Mouse (Mus musculus) intestine, embryonic 16.5 days (tissue): ENCODE measurements around the gene Megf6. TPM values are rescaled to one million over a fixed set of nuclear protein-coding genes. Genes with fewer than 3 reads are reported as not detected.

Source experiments
- ATAC-seq: fragments of 200-750 bp; cut with Nextera tagmentation; 2 replicates; pipeline ENCODE4 v1.8.0; 2017; ENCODE audit warnings: moderate TSS enrichment, moderate library complexity
- H3K27ac ChIP-seq: fragments of 300-500 bp; sonication (generic); 2 replicates; pipeline ENCODE4 v1.5.1; 2014; ENCODE audit warnings: mild to moderate bottlenecking, low read length
- H3K27me3 ChIP-seq: fragments of 300-500 bp; sonication (generic); replicated peaks from 2 replicates; pipeline ENCODE4 v1.6.1; 2014; ENCODE audit warnings: low read length, control low read depth, mixed read lengths; ENCODE audit not compliant: control insufficient read depth, insufficient read depth
- H3K36me3 ChIP-seq: fragments of 300-500 bp; sonication (generic); 2 replicates; pipeline ENCODE4 v1.6.1; 2014; ENCODE audit warnings: low read length, control low read depth; ENCODE audit not compliant: control insufficient read depth, insufficient read depth
- H3K4me1 ChIP-seq: fragments of 300-500 bp; sonication (generic); 2 replicates; pipeline ENCODE4 v1.6.1; 2014; ENCODE audit warnings: low read length, control low read depth, mixed read lengths; ENCODE audit not compliant: control insufficient read depth, insufficient read depth
- H3K4me2 ChIP-seq: fragments of 300-500 bp; sonication (generic); 2 replicates; pipeline ENCODE4 v1.6.1; 2014; ENCODE audit warnings: low read depth, low read length, control low read depth
- H3K4me3 ChIP-seq: fragments of 300-500 bp; sonication (generic); 2 replicates; pipeline ENCODE4 v1.5.1; 2014; ENCODE audit warnings: mild to moderate bottlenecking, low read length
- H3K9ac ChIP-seq: fragments of 300-500 bp; sonication (generic); 2 replicates; pipeline ENCODE4 v1.6.1; 2014; ENCODE audit warnings: low read depth, low read length
- H3K9me3 ChIP-seq: fragments of 300-500 bp; sonication (generic); 2 replicates; pipeline ENCODE4 v1.6.1; 2016; ENCODE audit warnings: low read length, control low read depth; ENCODE audit not compliant: control insufficient read depth
- WGBS: fragments of 180-500 bp; shearing (Covaris S2); extraction: QIAGEN DNeasy Blood & Tissue Kit; methylation state at CpG from one replicate; pipeline ENCODE4 v1.1.7; 2014; 5-methylcytosine and 5-hydroxymethylcytosine counted together
- polyA plus RNA-seq: library from polyadenylated mRNA; unstranded; fragments of >200 nt; fragmentation: Nextera tagmentation; extraction: Ambion mirVana; gene quantifications from 2 replicates; pipeline ENCODE4 v1.2.1, GENCODE M21; 2015

Megf6 gene
- 10.3 and 12.0 TPM in 2 replicates for polyA plus RNA-seq

GRCm38 (mm10) chr4:154170506-154171150 lies at the start of gene Megf6:
TSS of gene Megf6 (plus strand) at chr4:154170730.
- H3K27ac ChIP-seq = no peak within 1 kb of the TSS
- H3K27me3 ChIP-seq = peaks cover 42% of the 10 kb centered on the region
- no peaks in the 10 kb centered on the region for H3K9me3 ChIP-seq
- peak within 1 kb of the TSS; percentile 54 for H3K4me3 ChIP-seq
- H3K4me1 ChIP-seq = peaks cover 11% of the 10 kb centered on the region; the same call in 1 of the 2 replicates
- ATAC-seq = peak; percentile 77
- H3K36me3 ChIP-seq = no peaks in the 10 kb centered on the region
- WGBS = under 1% methylated on average over 60 of the region's 61 CpGs
- H3K9ac ChIP-seq = peak within 1 kb of the TSS; percentile 61
- peak within 1 kb of the TSS; percentile 93 for H3K4me2 ChIP-seq

GRCm38 (mm10) chr4:154121800-154122199 lies 48.7 kb upstream of the Megf6 start:
- peak; percentile 58 for ATAC-seq
- WGBS = 78% methylated on average over 11 of the region's 11 CpGs
- H3K27ac ChIP-seq = no peak overlapping the region

GRCm38 (mm10) chr4:154122374-154122773 lies 48.2 kb upstream of the Megf6 start:
- Histone ChIP-seq H3K4me1 (no peaks in the 10 kb centered on the region), H3K9ac (no peak overlapping the region), H3K36me3 (no peaks in the 10 kb centered on the region), H3K27ac (no peak overlapping the region), H3K4me2 (no peak overlapping the region), H3K9me3 (no peaks in the 10 kb centered on the region), H3K27me3 (no peaks in the 10 kb centered on the region), H3K4me3 (no peak overlapping the region)
- no peak for ATAC-seq
- WGBS = 75% methylated on average over 7 of the region's 7 CpGs

More at GRCm38 (mm10) chr4:154121800-154122199, 48.7 kb upstream of the Megf6 start:
- Histone ChIP-seq H3K4me3 (no peak overlapping the region), H3K9ac (no peak overlapping the region), H3K9me3 (no peaks in the 10 kb centered on the region), H3K36me3 (no peaks in the 10 kb centered on the region), H3K4me2 (no peak overlapping the region), H3K27me3 (no peaks in the 10 kb centered on the region), H3K4me1 (no peaks in the 10 kb centered on the region)

- Histone ChIP-seq H3K27me3 (no peaks in the 10 kb centered on the region), H3K9ac (no peak overlapping the region)
Observed at GRCm38 (mm10) chr4:154123553-154123952, 47.0 kb upstream of the Megf6 start.

GRCm38 (mm10) chr4:154125202-154125601 lies 45.3 kb upstream of the Megf6 start:
- Histone ChIP-seq H3K9ac (no peak overlapping the region), H3K9me3 (no peaks in the 10 kb centered on the region), H3K4me1 (no peaks in the 10 kb centered on the region), H3K27ac (no peak overlapping the region), H3K4me3 (no peak overlapping the region), H3K4me2 (no peak overlapping the region), H3K27me3 (no peaks in the 10 kb centered on the region), H3K36me3 (no peaks in the 10 kb centered on the region)
- 69% methylated on average over 5 of the region's 5 CpGs for WGBS
- ATAC-seq = no peak

More at GRCm38 (mm10) chr4:154123553-154123952, 47.0 kb upstream of the Megf6 start:
- H3K27ac ChIP-seq = no peak overlapping the region
- no peak for ATAC-seq
- no peak overlapping the region for H3K4me2 ChIP-seq
- WGBS = 60% methylated on average over 6 of the region's 6 CpGs
- no peak overlapping the region for H3K4me3 ChIP-seq
- no peaks in the 10 kb centered on the region for H3K36me3 ChIP-seq
- no peaks in the 10 kb centered on the region for H3K4me1 ChIP-seq
- no peaks in the 10 kb centered on the region for H3K9me3 ChIP-seq

GRCm38 (mm10) chr4:154127273-154127672 lies 43.3 kb upstream of the Megf6 start:
- Histone ChIP-seq H3K4me2 (no peak overlapping the region), H3K27me3 (no peaks in the 10 kb centered on the region), H3K4me1 (no peaks in the 10 kb centered on the region), H3K27ac (no peak overlapping the region), H3K36me3 (no peaks in the 10 kb centered on the region), H3K9me3 (no peaks in the 10 kb centered on the region), H3K4me3 (no peak overlapping the region), H3K9ac (no peak overlapping the region)
- ATAC-seq = no peak
- 65% methylated on average over 3 of the region's 3 CpGs for whole genome bisulfite sequencing

GRCm38 (mm10) chr4:154129950-154130349 lies 40.6 kb upstream of the Megf6 start:
- Histone ChIP-seq H3K4me2 (no peak overlapping the region), H3K9me3 (no peaks in the 10 kb centered on the region), H3K4me1 (no peaks in the 10 kb centered on the region), H3K27ac (no peak overlapping the region), H3K4me3 (no peak overlapping the region), H3K36me3 (no peaks in the 10 kb centered on the region), H3K27me3 (peaks cover 2% of the 10 kb centered on the region; the same call in 1 of the 2 replicates), H3K9ac (no peak overlapping the region)
- no peak for ATAC-seq

GRCm38 (mm10) chr4:154131894-154132293 lies 38.6 kb upstream of the Megf6 start:
- Histone ChIP-seq H3K27me3 (peaks cover 2% of the 10 kb centered on the region; the same call in 1 of the 2 replicates), H3K4me3 (no peak overlapping the region), H3K9me3 (no peaks in the 10 kb centered on the region), H3K4me1 (no peaks in the 10 kb centered on the region), H3K9ac (no peak overlapping the region), H3K27ac (no peak overlapping the region), H3K36me3 (no peaks in the 10 kb centered on the region), H3K4me2 (no peak overlapping the region)
- 78% methylated on average over 4 of the region's 4 CpGs for WGBS
- ATAC-seq = no peak

- 52% methylated on average over 4 of the region's 4 CpGs for WGBS
- Histone ChIP-seq H3K9ac (no peak overlapping the region), H3K36me3 (no peaks in the 10 kb centered on the region), H3K4me2 (no peak overlapping the region), H3K27ac (no peak overlapping the region), H3K4me1 (peaks cover 4% of the 10 kb centered on the region; the same call in 1 of the 2 replicates), H3K4me3 (no peak overlapping the region), H3K27me3 (peaks cover 28% of the 10 kb centered on the region), H3K9me3 (no peaks in the 10 kb centered on the region)
- ATAC-seq = no peak
Observed at GRCm38 (mm10) chr4:154134803-154135202, 35.7 kb upstream of the Megf6 start.

- 60% methylated on average over 5 of the region's 5 CpGs for WGBS
- Histone ChIP-seq H3K4me2 (no peak overlapping the region), H3K4me3 (no peak overlapping the region), H3K9ac (no peak overlapping the region), H3K4me1 (peaks cover 19% of the 10 kb centered on the region), H3K9me3 (no peaks in the 10 kb centered on the region), H3K27ac (no peak overlapping the region), H3K27me3 (peaks cover 48% of the 10 kb centered on the region), H3K36me3 (no peaks in the 10 kb centered on the region)
- ATAC-seq = no peak
Observed at GRCm38 (mm10) chr4:154137139-154137538, 33.4 kb upstream of the Megf6 start.
